Mouse (Mus musculus) neural tube, embryonic 15.5 days (tissue): Measurements from ENCODE around the gene Smtn. TPM values are rescaled to one million over a fixed set of nuclear protein-coding genes. Genes with fewer than 3 reads are reported as not detected.

Experiments
- ATAC-seq: fragments of 200-750 bp; cut with Nextera tagmentation; 2 replicates; pipeline ENCODE4 v1.8.0; 2017; ENCODE audit warnings: mild to moderate bottlenecking, moderate TSS enrichment, moderate library complexity; ENCODE audit not compliant: low FRiP score
- H3K27ac ChIP-seq: fragments of 300-500 bp; sonication (generic); replicated peaks from 2 replicates; pipeline ENCODE4 v1.5.1; 2015; ENCODE audit warnings: mild to moderate bottlenecking, inconsistent platforms
- H3K27me3 ChIP-seq: fragments of 300-500 bp; sonication (generic); replicated peaks from 2 replicates; pipeline ENCODE4 v1.6.1; 2015; ENCODE audit warnings: inconsistent platforms
- H3K36me3 ChIP-seq: fragments of 300-500 bp; sonication (generic); 2 replicates; pipeline ENCODE4 v1.6.1; 2015; ENCODE audit warnings: inconsistent platforms
- H3K4me1 ChIP-seq: fragments of 300-500 bp; sonication (generic); 2 replicates; pipeline ENCODE4 v1.6.1; 2015; ENCODE audit warnings: inconsistent platforms
- H3K4me2 ChIP-seq: fragments of 300-500 bp; sonication (generic); 2 replicates; pipeline ENCODE4 v1.6.1; 2015; ENCODE audit warnings: inconsistent platforms, mild to moderate bottlenecking, moderate library complexity
- H3K4me3 ChIP-seq: fragments of 300-500 bp; sonication (generic); replicated peaks from 2 replicates; pipeline ENCODE4 v1.5.1; 2015; ENCODE audit warnings: mild to moderate bottlenecking, inconsistent platforms
- H3K9ac ChIP-seq: fragments of 300-500 bp; sonication (generic); replicated peaks from 2 replicates; pipeline ENCODE4 v1.6.1; 2015; ENCODE audit warnings: mild to moderate bottlenecking, inconsistent platforms
- H3K9me3 ChIP-seq: fragments of 300-500 bp; sonication (generic); replicated peaks from 2 replicates; pipeline ENCODE4 v1.6.1; 2016; ENCODE audit warnings: inconsistent platforms
- WGBS: fragments of 180-500 bp; shearing (Covaris S2); methylation state at CpG from one replicate; pipeline ENCODE4 v1.1.7; 2015; ENCODE audit warnings: mixed read lengths; 5-methylcytosine and 5-hydroxymethylcytosine counted together
- polyA plus RNA-seq: library from polyadenylated mRNA; unstranded; fragments of >200 nt; fragmentation: Nextera tagmentation; extraction: Ambion mirVana; gene quantifications from 2 replicates; pipeline ENCODE4 v1.2.1, GENCODE M21; 2015

Smtn gene
- polyA plus RNA-seq, 1 experiment from 2014 or later, result 18.5 TPM

GRCm38 (mm10) chr11:3471448-3471850 is 69.0 kb downstream of the Smtn start:
- no peaks in the 10 kb centered on the region for H3K9me3 ChIP-seq
- no peak overlapping the region for H3K9ac ChIP-seq
- 22% methylated on average over 11 of the region's 11 CpGs for whole genome bisulfite sequencing
- no peaks in the 10 kb centered on the region for H3K4me1 ChIP-seq
- no peaks in the 10 kb centered on the region for H3K27me3 ChIP-seq
- H3K36me3 ChIP-seq, result no peaks in the 10 kb centered on the region
- H3K4me2 ChIP-seq, result no peak overlapping the region
- no peak overlapping the region for H3K27ac ChIP-seq
- ATAC-seq, result no peak
- H3K4me3 ChIP-seq, result no peak overlapping the region

Other genes with a start within 250 kb of the Smtn start
- gene Pik3ip1, start 210.2 kb downstream of the Smtn start, polyA plus RNA-seq, result 28.7 and 35.3 TPM in 2 replicates
- gene Limk2, start 131.4 kb downstream of the Smtn start, polyA plus RNA-seq, result 141 and 158 TPM in 2 replicates
- gene Rnf185, start 88.2 kb downstream of the Smtn start, polyA plus RNA-seq, result 36.4 and 39.5 TPM in 2 replicates
- 2.4 and 3.7 TPM in 2 replicates for gene Pla2g3, start 52.3 kb downstream of the Smtn start, polyA plus RNA-seq
- gene Inpp5j, start 35.8 kb downstream of the Smtn start, polyA plus RNA-seq, result 11.6 TPM in 2 replicates
- 174 and 188 TPM in 2 replicates for gene Selenom, start 25.9 kb downstream of the Smtn start, polyA plus RNA-seq
- gene Morc2a, start 108.6 kb upstream of the Smtn start, polyA plus RNA-seq, result 28.3 and 28.8 TPM in 2 replicates